Mouse (Mus musculus): Measurements from ENCODE around the gene Lrat. TPM values are rescaled to one million over a fixed set of nuclear protein-coding genes. Genes with fewer than 3 reads are reported as not detected.
A peak's percentile ranks its signal among the peaks of the same experiment; 100 is the strongest.

Gene Lrat
- polyA plus RNA-seq, 1 experiment from 2014 or later = not detected

DNA sequence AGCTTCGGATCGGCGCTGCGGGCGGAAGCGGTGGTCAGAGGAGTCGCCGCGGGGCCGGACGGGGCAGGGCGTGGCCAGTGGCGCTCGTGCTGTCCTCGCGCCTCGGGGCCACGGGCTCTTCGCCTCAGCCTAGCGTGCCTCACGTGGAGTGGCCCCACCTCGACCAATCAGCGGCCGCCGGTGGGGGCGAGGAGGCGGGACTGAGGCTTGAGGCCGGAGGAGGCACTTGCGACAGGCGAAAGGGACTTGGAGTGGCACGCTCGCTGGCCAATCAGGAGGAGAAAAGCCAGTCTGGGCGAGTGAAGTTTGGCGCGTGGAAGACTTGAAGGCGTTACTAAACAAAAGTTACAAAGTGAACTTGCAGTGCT lies 27.4 kb downstream of the Lrat start, which contains the start of gene Rbm46:
Rbm46 (minus strand) TSS at position 112 of the 368 bp plus-strand sequence.
- Histone ChIP-seq H3K4me1 (peaks cover 10% of the 10 kb centered on the region), H3K27me3 (ENCODE audit: low read depth, poor library complexity, severe bottlenecking) (peaks cover 33% of the 10 kb centered on the region), H3K9me3 (replicated peaks) (no peaks in the 10 kb centered on the region), H3K36me3 (no peaks in the 10 kb centered on the region), H3K4me3 (peak within 1 kb of the TSS; percentile 48), H3K27ac (replicated peaks) (no peak within 1 kb of the TSS; the same call in 1 of the 2 replicates)
- peak; percentile 84 for DNase-seq (ENCODE audit: low spot score)
- 20% methylated on average over 34 of the region's 36 CpGs for WGBS

DNA sequence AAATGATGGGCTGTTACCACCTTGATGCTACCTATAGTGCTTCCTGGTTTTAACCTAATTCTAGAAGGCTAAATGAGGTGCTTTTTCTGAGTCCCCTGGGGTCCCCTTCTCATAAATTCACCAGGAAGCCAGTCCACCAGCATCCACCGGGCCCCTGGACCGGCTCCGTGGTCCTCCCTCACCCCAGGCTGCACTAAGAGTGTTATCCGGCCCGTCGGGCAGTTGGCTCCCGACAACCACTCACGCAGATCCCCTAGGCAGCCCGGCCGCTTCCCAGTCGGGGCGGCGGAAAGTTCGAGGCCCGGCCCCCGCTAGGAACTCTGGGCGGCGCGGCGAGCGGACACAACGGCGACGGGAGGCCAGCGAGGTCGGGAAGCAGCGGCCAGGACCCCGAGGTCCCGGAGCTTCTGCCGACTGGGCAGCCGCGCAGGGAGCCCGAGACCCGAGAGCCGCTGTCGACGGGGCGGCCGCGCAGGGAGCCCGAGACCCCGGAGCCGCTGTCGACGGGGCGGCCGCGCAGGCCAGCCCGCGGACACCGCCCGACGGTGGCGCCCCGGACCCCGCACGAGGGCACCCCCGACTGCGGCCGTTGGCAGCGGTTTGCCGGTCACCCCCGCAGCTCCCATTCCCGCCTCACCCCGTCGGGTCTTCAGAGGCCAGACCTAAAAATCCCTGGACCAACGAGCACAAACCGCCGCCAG lies 28.0 kb downstream of the Lrat start:
- H3K4me1 ChIP-seq = peaks cover 10% of the 10 kb centered on the region
- no peaks in the 10 kb centered on the region for H3K36me3 ChIP-seq
- DNase-seq (ENCODE audit: low spot score) = peak; percentile 24
- peak overlapping the region; percentile 48 for H3K4me3 ChIP-seq
- 23% methylated on average over 68 of the region's 69 CpGs for whole genome bisulfite sequencing
- H3K27me3 ChIP-seq (ENCODE audit: low read depth, poor library complexity, severe bottlenecking) = peaks cover 33% of the 10 kb centered on the region
- no peaks in the 10 kb centered on the region for H3K9me3 ChIP-seq (replicated peaks)
- no peak overlapping the region; the same call in 1 of the 2 replicates for H3K27ac ChIP-seq (replicated peaks)

DNA sequence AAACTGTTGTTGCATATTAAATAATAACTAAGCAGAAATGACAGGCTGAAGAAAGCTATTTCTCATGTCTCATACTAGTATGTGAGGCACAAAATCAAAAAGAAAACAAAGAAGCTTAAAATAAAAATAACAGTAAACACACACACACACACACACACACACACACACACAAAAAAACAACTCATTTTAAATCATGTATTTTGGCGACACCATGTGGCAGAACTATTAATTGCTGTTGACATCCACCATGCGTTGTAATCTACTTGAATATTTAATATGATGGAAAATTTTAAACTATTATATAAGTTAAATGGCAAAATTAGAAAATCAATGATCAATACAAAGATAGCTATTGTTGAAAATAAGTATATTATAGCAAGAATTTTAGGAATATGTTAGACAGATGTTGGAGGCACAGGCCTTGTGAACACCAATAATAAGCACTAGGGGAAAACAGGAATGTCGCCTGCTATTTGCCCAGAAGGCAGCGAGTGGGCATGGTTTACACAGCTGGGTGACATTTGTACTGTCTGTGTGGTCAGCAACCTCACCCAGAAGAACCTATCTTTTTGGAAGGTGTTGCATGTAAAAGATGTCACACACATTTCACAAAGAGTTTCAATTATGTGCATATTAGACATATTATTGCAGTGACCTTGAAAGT lies 46.2 kb downstream of the Lrat start:
- 20% methylated on average over 4 of the region's 4 CpGs for WGBS
- no peak for DNase-seq (ENCODE audit: low spot score)
- no peak overlapping the region for H3K4me3 ChIP-seq
- no peaks in the 10 kb centered on the region for H3K4me1 ChIP-seq
- H3K27ac ChIP-seq (replicated peaks) = no peak overlapping the region
- H3K36me3 ChIP-seq = no peaks in the 10 kb centered on the region
- no peaks in the 10 kb centered on the region for H3K9me3 ChIP-seq (replicated peaks)
- no peaks in the 10 kb centered on the region for H3K27me3 ChIP-seq (ENCODE audit: low read depth, poor library complexity, severe bottlenecking)

Other genes starting within 250 kb of the Lrat start
- 2.7 and 3.5 TPM in 2 replicates for gene Rbm46, start 27.5 kb downstream of the Lrat start, polyA plus RNA-seq (2016; fragmentation: Nextera tagmentation; extraction: Ambion mirVana)
- 0.06 TPM in 1 of 2 replicates, not detected in the other for gene Fgg, start 103.8 kb upstream of the Lrat start, polyA plus RNA-seq (2016; fragmentation: Nextera tagmentation; extraction: Ambion mirVana)
- gene Fga, start 122.1 kb upstream of the Lrat start, polyA plus RNA-seq (2016; fragmentation: Nextera tagmentation; extraction: Ambion mirVana) = not detected in 2 replicates
- gene Fgb, start 145.9 kb upstream of the Lrat start, polyA plus RNA-seq (2016; fragmentation: Nextera tagmentation; extraction: Ambion mirVana) = not detected in 2 replicates
- gene Plrg1, start 151.5 kb upstream of the Lrat start, polyA plus RNA-seq (2016; fragmentation: Nextera tagmentation; extraction: Ambion mirVana) = 144 and 150 TPM in 2 replicates
- 0.15 and 0.17 TPM in 2 replicates for gene Dchs2, start 224.0 kb upstream of the Lrat start, polyA plus RNA-seq (2016; fragmentation: Nextera tagmentation; extraction: Ambion mirVana)

All from midbrain, embryonic 10.5 days (tissue).